Mouse (Mus musculus) ES-E14 (cell line): ENCODE measurements around the gene Nxnl2. TPM values are rescaled to one million over a fixed set of nuclear protein-coding genes. Genes with fewer than 3 reads are reported as not detected.
"Not testable (repeated sequence)": the region's sequence is repeated elsewhere in the genome, so short reads cannot be mapped to it uniquely, and the experiment has no call there.

ENCODE experiments used
- DNase-seq: peaks from one replicate; pipeline ENCODE4 v3.0.0-alpha.2; 2013; ENCODE audit warnings: low read depth, low spot score
- H3K27ac ChIP-seq: 2 replicates; pipeline ENCODE4 v1.5.1; 2012; ENCODE audit warnings: low read depth, mild to moderate bottlenecking, low read length, moderate library complexity, mixed read lengths; ENCODE audit not compliant: poor library complexity, insufficient read depth, severe bottlenecking
- H3K36me3 ChIP-seq: 2 replicates; pipeline ENCODE4 v1.6.1; 2012; ENCODE audit warnings: mild to moderate bottlenecking, low read length, moderate library complexity, mixed read lengths; ENCODE audit not compliant: control insufficient read depth, poor library complexity, insufficient read depth, severe bottlenecking
- H3K4me1 ChIP-seq, 2 experiments: fragments of 150-350 bp in 1 of 2; sonication (generic) in 1 of 2; 2 replicates each; pipeline ENCODE4 v1.6.1; 2012; ENCODE audit warnings: low read length in 2 of 2, mild to moderate bottlenecking in 1 of 2, mixed read lengths in 1 of 2; ENCODE audit not compliant: control insufficient read depth in 2 of 2, insufficient read depth in 2 of 2, poor library complexity in 1 of 2
- H3K4me3 ChIP-seq, 2 experiments: fragments of 150-350 bp in 1 of 2; sonication (generic) in 1 of 2; 2 replicates each; pipeline ENCODE4 v1.5.1; 2012; ENCODE audit warnings: low read length in 2 of 2, low read depth in 1 of 2, mild to moderate bottlenecking in 1 of 2, mixed read lengths in 1 of 2; ENCODE audit not compliant: insufficient read depth in 1 of 2, poor library complexity in 1 of 2, severe bottlenecking in 1 of 2
- H3K9ac ChIP-seq: 2 replicates; pipeline ENCODE4 v1.6.1; 2012; ENCODE audit warnings: low read depth, mild to moderate bottlenecking, low read length, mixed read lengths; ENCODE audit not compliant: poor library complexity, insufficient read depth, severe bottlenecking
- H3K9me3 ChIP-seq: fragments of 150-350 bp; sonication (generic); 2 replicates; pipeline ENCODE4 v1.6.1; 2012; ENCODE audit warnings: low read depth, mild to moderate bottlenecking, low read length; ENCODE audit not compliant: control insufficient read depth, insufficient read depth
- CHD2 ChIP-seq: IDR thresholded peaks from 2 replicates; pipeline ENCODE4 v1.6.1; 2014; ENCODE audit warnings: mild to moderate bottlenecking, low read depth, low read length, inconsistent platforms
- HCFC1 ChIP-seq: IDR thresholded peaks from 2 replicates; pipeline ENCODE4 v1.6.1; 2012; ENCODE audit warnings: low read length, inconsistent platforms, borderline replicate concordance; ENCODE audit not compliant: insufficient read depth
- MAFK ChIP-seq: IDR thresholded peaks from 2 replicates; pipeline ENCODE4 v1.6.1; 2014; ENCODE audit warnings: mild to moderate bottlenecking, low read depth, low read length, inconsistent platforms; ENCODE audit not compliant: insufficient read depth
- ZC3H11A ChIP-seq: IDR thresholded peaks from 2 replicates; pipeline ENCODE4 v1.6.1; 2012; ENCODE audit warnings: low read depth, mild to moderate bottlenecking, inconsistent platforms, low read length, borderline replicate concordance
- ZNF384 ChIP-seq: IDR thresholded peaks from 2 replicates; pipeline ENCODE4 v1.6.1; 2012; ENCODE audit warnings: low read depth, low read length, inconsistent platforms
- in situ Hi-C, 2 experiments: fragments of 600-800 bp; cut with MboI; formaldehyde crosslinking; loops; one replicate each; pipeline ENCODE4 v1.15.1; 2025; ENCODE audit warnings: low sequenced_read_pairs in 2 of 2, inconsistent platforms in 1 of 2; ENCODE audit not compliant: unreplicated experiment in 2 of 2
- total RNA-seq: library from RNA; depleted of rRNA; stranded (reverse); fragments of 300-350 nt; gene quantifications from 2 replicates; pipeline ENCODE4 v1.2.3, GENCODE M21; 2012

Nxnl2 gene
- total RNA-seq, 1 experiment = 1.1 TPM

- no peak for TF ChIP-seq HCFC1
- TF ChIP-seq CHD2 = no peak
- TF ChIP-seq MAFK = no peak
- no peak for TF ChIP-seq ZC3H11A
- no peak for TF ChIP-seq ZNF384
- Histone ChIP-seq H3K36me3 (no peaks in the 10 kb centered on the region), H3K9ac (no peak overlapping the region), H3K4me1 (peaks cover 3 to 12% of the 10 kb centered on the region in 2 experiments; a peak in 2 of 4 replicates), H3K4me3 (no peak overlapping the region), H3K27ac (no peak overlapping the region), H3K9me3 (no peaks in the 10 kb centered on the region; the same call in 1 of the 2 replicates)
- in situ Hi-C loops = no loop called here
- peak; percentile 73 for DNase-seq
These were observed 32.6 kb downstream of the Nxnl2 start for GRCm38 (mm10) chr13:51203467-51203866.

- DNase-seq, H3K36me3 ChIP-seq, H3K9ac ChIP-seq, H3K9me3 ChIP-seq, H3K27ac ChIP-seq, in situ Hi-C loops, H3K4me3 ChIP-seq: not testable (repeated sequence)
- peaks cover 3 to 15% of the 10 kb centered on the region in 2 experiments; a peak in 2 of 4 replicates for H3K4me1 ChIP-seq
These were observed 33.3 kb downstream of the Nxnl2 start for GRCm38 (mm10) chr13:51204081-51204480.

- peaks cover 3 to 15% of the 10 kb centered on the region in 2 experiments; a peak in 2 of 4 replicates for H3K4me1 ChIP-seq
- TF ChIP-seq HCFC1 (peak; percentile 88), MAFK (no peak)
- in situ Hi-C loops = no loop called here
- no peak overlapping the region for H3K4me3 ChIP-seq
- no peak overlapping the region for H3K27ac ChIP-seq
- H3K9ac ChIP-seq = no peak overlapping the region
- H3K9me3 ChIP-seq = no peaks in the 10 kb centered on the region
- H3K36me3 ChIP-seq = no peaks in the 10 kb centered on the region
- DNase-seq = no peak
These were observed 37.1 kb downstream of the Nxnl2 start for GRCm38 (mm10) chr13:51207965-51208364.

GRCm38 (mm10) chr13:51208378-51209100 lies 37.7 kb downstream of the Nxnl2 start:
- Histone ChIP-seq H3K4me3 (no peak overlapping the region), H3K27ac (no peak overlapping the region), H3K9ac (no peak overlapping the region), H3K9me3 (no peaks in the 10 kb centered on the region), H3K4me1 (peaks cover 3 to 15% of the 10 kb centered on the region in 2 experiments; a peak in 2 of 4 replicates), H3K36me3 (no peaks in the 10 kb centered on the region)
- TF ChIP-seq HCFC1 = no peak
- TF ChIP-seq MAFK = no peak
- TF ChIP-seq ZNF384 = no peak
- TF ChIP-seq CHD2 = no peak
- no peak for TF ChIP-seq ZC3H11A
- DNase-seq = no peak
- in situ Hi-C loops = no loop called here

GRCm38 (mm10) chr13:51210639-51211038 lies 39.8 kb downstream of the Nxnl2 start:
- H3K9me3 ChIP-seq = no peaks in the 10 kb centered on the region
- in situ Hi-C loops = loop anchor here in 1 of 2 experiments (10.0 kb wide), 1 partner anchor 246 kb away; no protein-coding TSS in a partner anchor
- peaks cover 0 to 4% of the 10 kb centered on the region in 2 experiments; a peak in 1 of 4 replicates for H3K4me1 ChIP-seq
- H3K36me3 ChIP-seq = no peaks in the 10 kb centered on the region
- DNase-seq = no peak
- no peak overlapping the region for H3K4me3 ChIP-seq
- no peak overlapping the region for H3K27ac ChIP-seq
- TF ChIP-seq ZNF384 (no peak), HCFC1 (no peak), MAFK (no peak)
- no peak overlapping the region for H3K9ac ChIP-seq
